Mouse (Mus musculus) heart, postnatal 0 days (tissue): Measurements from ENCODE around the gene Rnase9.

Experiments
- CTCF ChIP-seq: IDR thresholded peaks from 2 replicates; pipeline ENCODE4 v1.5.1; 2016; ENCODE audit warnings: antibody characterized with exemption, control low read depth, low read depth
- EP300 ChIP-seq: IDR thresholded peaks from 2 replicates; pipeline ENCODE4 v1.6.1; 2016; ENCODE audit warnings: antibody characterized with exemption, low read depth

DNA sequence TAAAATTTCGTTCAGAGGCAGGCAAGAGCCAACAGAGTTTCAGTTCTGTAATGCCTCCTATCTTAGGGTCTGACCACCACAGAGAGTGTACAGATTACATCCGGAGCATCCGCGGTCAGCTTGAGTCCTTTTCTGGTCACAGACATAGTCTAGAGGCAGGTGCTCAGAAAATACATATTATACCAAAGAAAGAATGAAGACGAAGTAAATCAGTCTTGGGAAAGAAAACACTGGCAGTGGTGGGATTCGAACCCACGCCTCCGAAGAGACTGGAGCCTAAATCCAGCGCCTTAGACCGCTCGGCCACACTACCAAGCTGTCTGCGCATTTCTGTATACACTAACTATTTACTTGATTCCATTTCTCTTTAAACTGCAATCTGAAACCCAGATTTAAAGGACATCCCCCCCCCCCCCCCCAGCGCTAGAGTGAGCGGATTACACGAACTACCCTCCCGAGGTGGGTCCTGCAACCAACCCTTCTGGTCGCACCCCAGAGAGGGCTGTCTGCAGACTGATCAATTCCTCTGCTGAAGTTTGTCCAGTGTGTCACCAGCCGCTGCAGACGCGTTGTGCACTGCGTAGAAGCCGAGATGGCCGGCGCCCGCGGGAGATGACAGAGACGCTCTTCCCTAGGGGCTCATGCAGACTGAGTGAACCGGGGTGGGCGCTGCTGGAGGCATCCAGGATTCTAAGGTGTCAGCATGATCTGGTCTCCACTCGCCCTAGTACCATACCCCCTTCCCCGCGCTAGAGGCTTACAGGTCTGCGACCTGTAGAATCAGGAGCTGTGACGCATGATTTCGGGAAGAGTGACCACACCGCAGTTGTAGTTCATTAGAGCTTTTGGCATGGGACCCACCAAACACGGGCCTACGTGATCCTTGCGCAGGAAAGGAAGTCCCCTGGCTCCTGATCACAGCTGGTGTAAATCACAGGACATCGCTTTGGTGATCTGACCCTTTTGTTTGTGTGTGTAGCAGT, 41.2 kb upstream of the Rnase9 start:
- TF ChIP-seq CTCF (no peak), EP300 (no peak)
